Mouse (Mus musculus): ENCODE results near the gene Atp8b3.
A peak's percentile ranks its signal among the peaks of the same experiment; 100 is the strongest.

- peak; percentile 90 for TF ChIP-seq CTCF (IDR thresholded peaks at IDR 0.05; ENCODE audit: low read depth)
- TF ChIP-seq EP300 (IDR thresholded peaks at IDR 0.05; ENCODE audit: low read depth), result no peak
Observed at GRCm38 (mm10) chr10:80509412-80510272, 29.3 kb downstream of the Atp8b3 start.
